Mouse (Mus musculus): ENCODE data around the gene Hrg. TPM values are rescaled to one million over a fixed set of nuclear protein-coding genes. Genes with fewer than 3 reads are reported as not detected.
"Not testable (repeated sequence)": the region's sequence is repeated elsewhere in the genome, so short reads cannot be mapped to it uniquely, and the experiment has no call there.

Hrg gene
- polyA plus RNA-seq, 1 experiment from 2014 or later: 0.28 TPM

DNA sequence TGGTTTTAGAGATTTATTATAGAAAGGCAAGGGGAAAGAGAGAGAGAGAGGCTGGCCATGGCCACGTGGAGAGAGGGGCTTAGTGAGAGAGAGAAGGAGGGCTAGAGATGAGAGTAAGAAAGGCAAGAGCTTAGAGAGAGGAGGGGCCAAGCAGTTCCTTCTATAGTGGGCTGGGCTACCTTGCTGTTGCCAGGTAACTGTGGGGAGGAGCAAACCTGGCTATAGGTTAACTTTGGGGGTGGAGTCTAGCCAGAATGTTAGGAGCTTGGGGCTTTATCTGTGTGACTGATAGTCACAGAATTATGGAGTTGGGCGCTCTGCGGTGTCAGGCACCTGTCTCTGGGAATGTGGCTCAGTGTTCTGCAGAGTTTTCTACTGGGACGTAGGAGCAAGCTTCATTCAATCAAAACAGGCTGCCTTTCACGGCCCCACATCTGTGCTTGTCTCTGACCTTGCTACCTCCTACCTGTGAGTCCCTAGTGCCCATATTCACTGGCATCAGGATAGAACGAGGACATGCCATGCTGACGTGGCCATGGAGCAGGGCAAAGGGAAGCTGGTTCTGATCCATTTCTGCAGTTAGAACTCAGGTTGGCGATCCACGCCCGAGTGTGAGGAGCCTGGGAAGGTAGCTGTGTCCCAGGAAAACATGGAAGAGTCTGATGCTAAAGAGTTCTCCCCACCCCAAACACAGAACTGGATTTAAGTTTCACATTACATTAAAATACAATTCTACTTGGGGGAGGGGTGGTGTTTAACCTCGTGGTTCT, 19.3 kb upstream of the Hrg start:
- Histone ChIP-seq H3K27ac (replicated peaks) (no peak overlapping the region), H3K36me3 (ENCODE audit: control insufficient read depth, insufficient read depth, low read length) (no peaks in the 10 kb centered on the region), H3K9ac (ENCODE audit: low read length) (no peak overlapping the region), H3K4me2 (replicated peaks; ENCODE audit: low read depth) (no peak overlapping the region), H3K27me3 (ENCODE audit: control insufficient read depth, insufficient read depth, low read length) (no peaks in the 10 kb centered on the region), H3K4me1 (replicated peaks; ENCODE audit: control insufficient read depth, insufficient read depth) (no peaks in the 10 kb centered on the region), H3K9me3 (ENCODE audit: control insufficient read depth, low read length) (no peaks in the 10 kb centered on the region), H3K4me3 (ENCODE audit: low read depth, low read length) (no peak overlapping the region)
- TF ChIP-seq CTCF (IDR thresholded peaks at IDR 0.05; ENCODE audit: low read depth) (no peak), EP300 (optimal IDR thresholded peaks at IDR 0.05) (no peak)
- ATAC-seq (ENCODE audit: low FRiP score, low TSS enrichment) (no peak), DNase-seq (ENCODE audit: low spot score) (no peak)
- WGBS: 84% methylated on average over 11 of the region's 11 CpGs

DNA sequence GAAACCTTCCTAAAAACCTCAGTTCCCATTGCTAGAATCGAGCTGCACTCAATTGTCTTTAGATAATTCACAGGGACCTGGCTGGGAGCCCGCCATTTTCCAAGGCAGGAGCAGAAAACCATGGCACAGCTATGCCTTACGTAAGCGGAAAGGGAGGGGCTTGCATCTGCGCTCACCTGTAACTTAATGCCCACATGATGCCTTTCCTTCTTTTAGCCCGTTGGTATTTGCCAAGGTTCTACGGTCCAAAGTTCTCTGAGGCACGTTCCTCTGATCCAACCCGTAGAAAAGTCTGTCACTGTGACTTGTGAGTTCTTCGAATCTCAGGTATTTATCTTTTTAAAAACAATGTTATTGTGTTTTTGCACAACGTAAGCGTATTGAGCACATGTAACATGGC, 13.2 kb upstream of the Hrg start:
- H3K4me3 ChIP-seq (ENCODE audit: low read depth, low read length): no peak overlapping the region
- 88% methylated on average over 12 of the region's 12 CpGs for WGBS
- H3K9ac ChIP-seq (ENCODE audit: low read length): no peak overlapping the region
- no peaks in the 10 kb centered on the region for H3K4me1 ChIP-seq (replicated peaks; ENCODE audit: control insufficient read depth, insufficient read depth)
- H3K4me2 ChIP-seq (replicated peaks; ENCODE audit: low read depth): no peak overlapping the region
- ATAC-seq (ENCODE audit: low FRiP score, low TSS enrichment): no peak
- H3K36me3 ChIP-seq (ENCODE audit: control insufficient read depth, insufficient read depth, low read length): no peaks in the 10 kb centered on the region
- DNase-seq (ENCODE audit: low spot score): no peak
- H3K27ac ChIP-seq (replicated peaks): no peak overlapping the region
- H3K27me3 ChIP-seq (ENCODE audit: control insufficient read depth, insufficient read depth, low read length): no peaks in the 10 kb centered on the region
- no peaks in the 10 kb centered on the region for H3K9me3 ChIP-seq (ENCODE audit: control insufficient read depth, low read length)
- TF ChIP-seq EP300 (optimal IDR thresholded peaks at IDR 0.05) (no peak), CTCF (IDR thresholded peaks at IDR 0.05; ENCODE audit: low read depth) (no peak)

DNA sequence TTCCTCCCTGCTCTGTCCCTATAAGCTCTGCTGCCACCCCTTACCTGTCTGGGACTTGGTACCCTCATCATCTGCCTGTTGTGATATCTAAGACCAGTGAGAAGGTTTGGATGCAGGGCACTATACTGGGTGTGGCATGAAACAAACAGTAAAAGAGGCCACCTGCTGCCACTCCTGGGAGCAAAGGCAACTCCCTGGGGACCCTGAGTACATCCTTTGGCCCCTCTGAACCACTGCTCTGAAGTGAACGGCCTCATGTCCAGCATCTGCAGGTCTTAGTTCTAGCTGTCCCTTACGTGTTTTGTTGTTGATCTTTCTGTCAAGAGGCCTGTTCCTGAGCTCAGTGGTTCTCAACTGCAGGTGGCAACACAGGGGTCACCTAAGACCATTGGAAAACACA, 12.3 kb upstream of the Hrg start:
- no peak overlapping the region for H3K4me3 ChIP-seq (ENCODE audit: low read depth, low read length)
- H3K9me3 ChIP-seq (ENCODE audit: control insufficient read depth, low read length): no peaks in the 10 kb centered on the region
- no peak overlapping the region for H3K27ac ChIP-seq (replicated peaks)
- no peaks in the 10 kb centered on the region for H3K27me3 ChIP-seq (ENCODE audit: control insufficient read depth, insufficient read depth, low read length)
- H3K4me2 ChIP-seq (replicated peaks; ENCODE audit: low read depth): no peak overlapping the region
- H3K9ac ChIP-seq (ENCODE audit: low read length): no peak overlapping the region
- TF ChIP-seq CTCF (IDR thresholded peaks at IDR 0.05; ENCODE audit: low read depth): no peak
- no peak for TF ChIP-seq EP300 (optimal IDR thresholded peaks at IDR 0.05)
- H3K4me1 ChIP-seq (replicated peaks; ENCODE audit: control insufficient read depth, insufficient read depth): no peaks in the 10 kb centered on the region
- no peak for ATAC-seq (ENCODE audit: low FRiP score, low TSS enrichment)
- no peaks in the 10 kb centered on the region for H3K36me3 ChIP-seq (ENCODE audit: control insufficient read depth, insufficient read depth, low read length)
- DNase-seq (ENCODE audit: low spot score): no peak
- WGBS: 69% methylated on average over 2 of the region's 2 CpGs

- Histone ChIP-seq H3K4me1 (replicated peaks; ENCODE audit: control insufficient read depth, insufficient read depth) (no peaks in the 10 kb centered on the region), H3K27ac (replicated peaks) (no peak overlapping the region), H3K27me3 (ENCODE audit: control insufficient read depth, insufficient read depth, low read length) (no peaks in the 10 kb centered on the region), H3K4me3 (ENCODE audit: low read depth, low read length) (no peak overlapping the region), H3K36me3 (ENCODE audit: control insufficient read depth, insufficient read depth, low read length) (no peaks in the 10 kb centered on the region), H3K9me3 (ENCODE audit: control insufficient read depth, low read length) (no peaks in the 10 kb centered on the region), H3K4me2 (replicated peaks; ENCODE audit: low read depth) (no peak overlapping the region), H3K9ac (ENCODE audit: low read length) (no peak overlapping the region)
- ATAC-seq (ENCODE audit: low FRiP score, low TSS enrichment) (no peak), DNase-seq (ENCODE audit: low spot score) (no peak)
- TF ChIP-seq CTCF (IDR thresholded peaks at IDR 0.05; ENCODE audit: low read depth): no peak
- 78% methylated on average over 8 of the region's 8 CpGs for WGBS
These were observed 11.7 kb upstream of the Hrg start for GRCm38 (mm10) chr16:22939120-22939695.

- H3K9me3 ChIP-seq (ENCODE audit: control insufficient read depth, low read length); H3K4me2 ChIP-seq (replicated peaks; ENCODE audit: low read depth); DNase-seq (ENCODE audit: low spot score); H3K36me3 ChIP-seq (ENCODE audit: control insufficient read depth, insufficient read depth, low read length); H3K9ac ChIP-seq (ENCODE audit: low read length); H3K4me1 ChIP-seq (replicated peaks; ENCODE audit: control insufficient read depth, insufficient read depth); H3K4me3 ChIP-seq (ENCODE audit: low read depth, low read length); H3K27me3 ChIP-seq (ENCODE audit: control insufficient read depth, insufficient read depth, low read length); H3K27ac ChIP-seq (replicated peaks): not testable (repeated sequence)
- ATAC-seq (ENCODE audit: low FRiP score, low TSS enrichment): peak; percentile 74; the same call in 1 of the 2 replicates
These were observed 8.9 kb upstream of the Hrg start for GRCm38 (mm10) chr16:22941825-22942476.

GRCm38 (mm10) chr16:22947371-22947770, 3.5 kb upstream of the Hrg start:
- Histone ChIP-seq H3K4me1 (replicated peaks; ENCODE audit: control insufficient read depth, insufficient read depth) (no peaks in the 10 kb centered on the region), H3K27me3 (ENCODE audit: control insufficient read depth, insufficient read depth, low read length) (no peaks in the 10 kb centered on the region), H3K4me3 (ENCODE audit: low read depth, low read length) (no peak overlapping the region), H3K27ac (replicated peaks) (no peak overlapping the region), H3K9ac (ENCODE audit: low read length) (no peak overlapping the region), H3K36me3 (ENCODE audit: control insufficient read depth, insufficient read depth, low read length) (no peaks in the 10 kb centered on the region), H3K9me3 (ENCODE audit: control insufficient read depth, low read length) (no peaks in the 10 kb centered on the region), H3K4me2 (replicated peaks; ENCODE audit: low read depth) (no peak overlapping the region)
- no peak for TF ChIP-seq CTCF (IDR thresholded peaks at IDR 0.05; ENCODE audit: low read depth)
- ATAC-seq (ENCODE audit: low FRiP score, low TSS enrichment) (no peak), DNase-seq (ENCODE audit: low spot score) (no peak)
- WGBS: 85% methylated on average over 2 of the region's 2 CpGs
